Mouse (Mus musculus): ENCODE data around the gene Noc2l.

DNA sequence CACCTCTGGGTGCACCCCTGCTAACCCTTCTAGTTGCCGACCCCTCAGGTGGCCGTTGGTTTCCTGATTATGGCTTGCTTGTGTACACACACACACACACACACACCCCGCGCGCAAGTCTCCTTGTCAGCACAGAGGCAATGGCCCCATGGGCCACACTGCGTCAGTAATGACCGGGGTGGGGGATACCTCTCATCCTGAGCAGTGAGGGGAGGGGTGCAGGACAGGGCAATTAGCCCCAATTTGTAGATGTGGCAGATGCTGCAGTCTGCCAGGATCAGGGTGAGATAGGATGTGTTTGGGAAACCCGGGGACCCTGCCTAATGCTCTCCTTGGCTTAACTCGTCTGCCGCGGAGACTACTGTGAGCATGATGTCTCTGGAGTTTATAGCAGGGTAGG is 13.8 kb downstream of the Noc2l start:
- no peak for TF ChIP-seq CTCF (IDR thresholded peaks at IDR 0.05; ENCODE audit: borderline replicate concordance, control insufficient read depth, extremely low read depth, insufficient read depth, low read length, poor library complexity)
- no peak for TF ChIP-seq POLR2A (IDR thresholded peaks at IDR 0.05; ENCODE audit: control insufficient read depth, extremely low read depth, insufficient read depth, low read length, poor library complexity)
